Mouse (Mus musculus) layer of hippocampus, postnatal 36 days (tissue): Measurements from ENCODE around the gene Tspan14. TPM values are rescaled to one million over a fixed set of nuclear protein-coding genes. Genes with fewer than 3 reads are reported as not detected.

ENCODE experiments used
- DNase-seq, 2 experiments: peaks; one replicate each; pipeline ENCODE4 v3.0.0; 2022
- total RNA-seq, 2 experiments: library from RNA; stranded (reverse); gene quantifications; 2 replicates each; pipeline ENCODE4 v1.2.3; 2021

The Tspan14 gene
- total RNA-seq, 2 experiments from 2014 or later, result 31.4 to 32.6 TPM

DNA sequence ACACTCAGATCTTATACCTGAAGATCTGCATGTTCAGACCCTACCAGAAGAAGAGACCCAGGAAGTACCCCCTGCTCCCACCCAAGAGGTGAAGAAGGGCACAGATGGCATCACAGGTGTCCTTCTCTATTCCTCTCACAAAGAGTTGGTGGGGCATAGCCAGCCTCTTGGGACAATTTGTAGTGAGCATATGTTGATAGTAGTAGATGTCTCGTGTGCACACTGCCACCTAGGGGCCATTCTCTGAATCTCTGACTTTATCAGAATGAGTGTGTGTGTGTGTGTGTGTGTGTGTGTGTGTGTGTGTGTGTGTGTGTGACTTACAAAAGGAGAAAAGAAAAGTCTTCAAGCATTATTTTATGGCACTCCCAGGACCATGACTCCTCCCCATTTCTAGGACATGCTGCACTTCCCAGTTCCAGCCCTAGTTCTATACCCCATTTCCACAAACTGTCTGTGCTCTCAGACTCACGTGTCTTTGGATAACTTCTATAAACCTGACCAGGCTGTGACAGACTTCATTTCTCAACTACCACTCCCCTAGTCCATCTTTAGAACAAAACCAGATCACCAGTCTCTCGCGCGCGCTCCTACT lies 8.6 kb upstream of the Tspan14 start:
- DNase-seq, result peak; percentile 45 to 61

- no peak for DNase-seq
These were observed 1.4 kb upstream of the Tspan14 start for GRCm38 (mm10) chr14:40968051-40968450.

GRCm38 (mm10) chr14:40967598-40967900 lies 942 bp upstream of the Tspan14 start:
- no peak for DNase-seq

DNA sequence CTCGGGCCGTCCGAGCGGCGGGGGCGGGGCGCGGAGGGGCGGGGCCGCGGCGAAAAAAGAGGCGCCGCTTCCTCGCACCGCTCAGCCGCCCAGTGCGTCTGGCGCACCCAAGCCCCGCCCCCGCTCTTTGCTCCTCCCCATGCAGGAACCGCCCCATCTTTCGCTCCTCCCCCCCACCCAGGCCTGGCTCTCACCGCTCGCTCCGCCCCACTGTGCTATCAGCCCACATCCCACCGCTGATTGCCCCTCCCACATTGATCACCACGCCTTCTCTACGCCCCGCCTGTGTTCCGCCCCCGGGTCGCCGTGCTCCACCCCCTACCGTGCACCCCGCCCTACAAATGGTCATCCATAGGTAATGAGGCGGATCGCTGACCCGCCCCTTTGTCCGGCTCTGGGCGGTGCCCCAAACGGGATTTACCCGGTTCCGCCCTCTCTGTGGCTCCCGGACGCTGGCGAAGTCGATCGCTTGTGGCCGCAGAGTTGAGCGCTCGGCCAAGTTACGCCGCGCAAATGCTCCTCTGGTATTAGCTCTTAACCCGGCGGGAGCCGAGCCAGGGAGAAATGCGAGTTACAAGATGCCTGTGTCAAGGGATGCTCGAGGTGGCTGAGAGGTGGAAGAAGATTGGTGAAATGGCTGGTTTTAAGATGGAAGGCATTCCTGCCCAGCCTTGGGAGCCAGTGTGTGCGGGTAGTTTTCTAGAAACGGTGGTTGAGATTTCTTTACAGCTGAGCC lies 423 bp upstream of the Tspan14 start:
- DNase-seq, result peak; percentile 94 to 95

GRCm38 (mm10) chr14:40965507-40966356 lies 875 bp downstream of the Tspan14 start:
- no peak for DNase-seq

DNA sequence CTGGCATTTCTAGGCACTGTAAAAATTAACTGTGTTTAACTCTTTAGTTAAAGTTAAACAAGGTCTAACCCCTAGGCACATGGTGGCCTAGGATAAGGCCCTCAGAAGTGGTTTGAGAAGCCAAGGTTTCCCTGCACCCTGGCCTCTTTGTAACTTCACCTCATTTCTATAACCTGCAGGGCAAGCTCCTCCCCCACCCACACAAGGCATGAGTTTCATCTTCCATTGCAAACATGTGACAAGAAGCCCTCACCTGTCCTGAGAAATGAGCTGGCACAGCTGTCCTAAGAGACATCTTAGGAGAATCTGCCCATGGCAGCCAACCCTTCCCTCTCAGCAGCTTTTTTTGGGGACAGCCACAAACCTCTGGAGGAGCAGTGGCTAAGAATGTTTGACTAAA lies 1.7 kb downstream of the Tspan14 start:
- DNase-seq, result no peak

GRCm38 (mm10) chr14:40964214-40964610 lies 2.4 kb downstream of the Tspan14 start:
- DNase-seq, result no peak

DNA sequence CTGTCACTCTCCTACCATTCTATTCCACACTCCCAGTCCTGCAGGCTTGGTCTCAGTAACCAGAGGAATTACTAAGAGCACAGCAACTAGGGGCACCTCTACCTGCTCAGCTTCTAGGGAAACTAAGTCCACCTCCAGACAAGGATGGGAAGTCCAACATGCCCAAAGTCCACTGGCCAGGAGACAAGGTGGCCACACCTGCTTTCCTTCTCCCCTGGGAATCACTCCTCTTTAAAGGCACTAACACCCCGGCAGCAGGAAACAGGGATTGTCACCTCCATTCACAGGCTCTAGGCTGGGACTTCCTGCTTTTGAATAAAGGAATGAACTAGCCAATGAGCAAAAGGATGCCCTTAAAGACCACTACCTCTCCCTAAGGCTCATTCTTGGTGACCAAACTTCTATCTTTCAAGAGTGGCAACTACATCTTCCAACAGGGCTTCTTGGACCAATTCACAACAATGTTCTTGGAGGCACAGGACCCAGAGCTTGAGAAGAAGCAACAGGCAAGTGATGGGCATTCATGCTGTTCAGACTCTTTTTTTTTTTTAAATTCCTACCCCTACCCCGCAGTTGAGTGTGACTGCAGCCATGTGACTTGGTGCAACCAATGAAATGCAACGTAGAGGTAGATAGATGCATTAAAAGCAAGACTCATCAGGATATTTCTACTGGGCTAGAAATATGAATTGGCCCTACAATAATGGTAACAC lies 3.0 kb downstream of the Tspan14 start:
- no peak for DNase-seq

GRCm38 (mm10) chr14:40962365-40963290 lies 4.0 kb downstream of the Tspan14 start:
- no peak for DNase-seq

- DNase-seq, result no peak
These were observed 6.4 kb downstream of the Tspan14 start for GRCm38 (mm10) chr14:40960237-40960636.

- DNase-seq, result no peak
These were observed 7.0 kb downstream of the Tspan14 start for GRCm38 (mm10) chr14:40959586-40959985.

DNA sequence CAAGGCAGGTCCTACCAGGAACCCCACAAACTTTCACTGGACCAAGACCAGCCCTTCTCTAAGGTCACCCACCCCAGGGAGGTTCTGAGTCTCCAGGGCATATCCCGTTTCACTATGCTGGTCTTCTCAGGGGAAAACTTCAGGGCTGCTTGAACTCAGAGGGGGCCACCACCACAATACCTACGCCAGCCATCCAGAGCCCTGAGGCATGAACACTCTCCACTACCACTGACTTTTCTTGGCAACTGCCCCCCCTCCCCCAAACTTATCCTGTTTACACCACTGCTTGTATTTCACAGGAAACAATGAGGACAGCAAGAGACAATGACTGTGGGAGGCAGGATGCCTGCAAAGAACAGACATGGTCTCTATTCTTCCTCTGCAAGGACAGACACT lies 7.6 kb downstream of the Tspan14 start:
- DNase-seq, result no peak

DNA sequence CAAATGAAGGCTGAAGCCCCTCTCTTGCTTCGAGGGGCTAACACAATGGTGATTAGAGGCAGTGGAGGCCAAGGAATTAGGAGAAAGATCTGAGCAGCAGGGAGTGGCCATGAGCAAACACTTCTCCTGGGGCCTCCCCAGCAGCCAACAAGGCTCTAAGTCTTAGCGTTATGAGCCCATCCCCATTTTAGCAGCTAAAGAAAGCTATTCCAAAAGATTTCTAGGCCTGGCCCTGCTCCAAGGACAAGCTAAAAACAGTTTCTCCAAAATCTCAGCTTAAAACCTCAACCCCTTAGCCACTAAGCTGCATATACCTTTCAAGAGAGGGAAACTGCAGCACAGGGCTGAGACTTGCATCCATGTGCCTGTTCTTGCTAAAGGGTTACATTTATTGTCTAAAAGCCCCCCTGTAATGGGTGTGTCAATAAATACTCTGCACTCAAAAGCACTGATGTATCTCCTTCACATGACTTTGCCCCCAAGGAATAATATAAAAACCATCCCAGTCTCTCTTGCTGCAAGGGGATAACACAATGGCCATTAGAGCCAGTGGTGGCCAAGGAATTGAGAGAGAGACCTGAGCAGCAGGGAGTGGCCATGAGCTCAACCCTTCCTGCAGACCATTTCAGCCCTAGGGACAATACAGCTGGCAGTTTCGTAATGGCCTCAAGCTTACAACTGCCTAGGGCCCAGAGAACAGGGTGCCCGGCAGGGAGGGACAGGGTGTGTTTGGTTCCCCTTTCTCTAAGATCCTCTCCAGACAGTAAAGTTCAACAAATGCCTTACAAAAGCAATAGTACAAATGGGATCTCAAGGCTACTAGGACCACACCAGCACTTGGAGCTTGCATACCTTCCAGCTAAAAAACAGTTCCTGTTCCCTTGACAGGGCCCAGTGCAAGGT lies 8.3 kb downstream of the Tspan14 start:
- no peak for DNase-seq

- no peak for DNase-seq
These were observed 9.0 kb downstream of the Tspan14 start for GRCm38 (mm10) chr14:40957607-40958006.

DNA sequence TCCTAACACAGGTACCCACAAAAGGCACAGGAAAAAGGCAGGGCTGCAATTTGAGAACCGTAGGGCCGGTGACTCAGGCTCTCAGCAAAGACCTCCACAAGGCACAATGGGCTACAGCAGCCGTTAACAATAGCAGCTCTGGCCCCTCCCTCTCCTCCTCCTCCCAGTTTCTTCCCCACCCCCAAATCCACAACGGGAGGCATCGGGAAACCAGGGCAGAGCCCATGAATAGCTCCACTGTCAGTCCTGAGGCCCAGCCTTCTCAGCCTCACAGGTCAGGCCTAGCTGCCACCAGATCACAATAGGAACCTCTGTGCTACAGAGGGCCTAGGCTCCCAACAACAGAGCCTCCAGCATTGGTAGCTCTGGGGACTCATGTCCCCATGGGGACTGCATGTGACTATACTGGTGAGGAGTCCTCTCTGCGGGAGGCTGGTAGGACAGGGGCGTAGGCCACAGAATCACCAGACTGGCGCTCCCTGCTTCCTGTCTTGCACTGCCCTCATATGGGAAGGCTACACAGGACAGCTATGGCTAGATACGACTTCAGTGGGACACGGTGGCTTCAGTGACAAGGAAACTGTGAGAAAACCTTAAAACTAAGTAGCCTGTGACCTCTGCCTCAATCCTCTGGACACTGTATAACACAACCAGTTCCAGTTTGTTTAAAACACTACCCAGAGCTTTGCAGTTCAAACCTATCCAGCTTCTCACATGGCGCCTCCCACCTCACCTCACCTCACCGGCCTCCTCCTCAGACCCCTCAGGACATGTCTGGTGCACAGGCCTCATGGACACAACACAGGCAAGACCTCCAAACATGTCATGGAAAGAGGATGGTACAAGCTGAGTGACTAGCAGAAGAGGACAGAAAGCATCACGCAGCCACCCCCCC lies 10.1 kb downstream of the Tspan14 start:
- peak in 1 of 2 experiments; percentile 79 for DNase-seq

DNA sequence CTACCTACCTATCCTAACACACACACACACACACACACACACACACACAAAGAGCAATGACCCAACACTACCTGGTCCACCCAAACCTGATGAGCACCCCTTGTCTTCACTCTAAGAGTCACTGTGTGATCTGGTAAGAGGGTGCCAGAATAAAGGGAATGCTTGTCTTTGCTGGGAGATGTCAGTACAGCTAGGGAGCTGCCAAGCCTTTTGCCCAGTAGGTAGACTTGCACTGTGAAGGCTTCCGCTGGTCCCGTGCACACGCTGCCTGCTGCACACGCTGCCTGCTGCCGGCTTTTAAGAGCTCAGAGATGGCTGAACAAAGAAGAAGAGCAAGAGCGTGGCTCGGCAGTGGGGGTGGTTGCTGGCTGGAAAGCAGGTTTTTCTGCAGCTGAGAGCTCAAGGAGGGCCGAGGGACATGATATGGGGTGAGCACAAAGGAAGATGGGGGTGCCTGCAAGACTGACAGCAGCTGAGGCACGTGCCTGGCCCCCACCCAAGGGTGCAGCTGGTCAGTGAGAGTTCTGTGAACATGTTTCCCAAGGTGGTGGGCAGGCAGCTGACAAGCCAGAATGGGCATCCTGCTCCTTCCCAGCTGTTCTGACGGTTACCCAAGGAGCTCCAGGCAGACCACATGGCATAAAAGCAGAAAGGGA lies 10.9 kb downstream of the Tspan14 start:
- DNase-seq, result peak; percentile 74 to 77

- DNase-seq, result no peak
These were observed 11.5 kb downstream of the Tspan14 start for GRCm38 (mm10) chr14:40955146-40955545.

DNA sequence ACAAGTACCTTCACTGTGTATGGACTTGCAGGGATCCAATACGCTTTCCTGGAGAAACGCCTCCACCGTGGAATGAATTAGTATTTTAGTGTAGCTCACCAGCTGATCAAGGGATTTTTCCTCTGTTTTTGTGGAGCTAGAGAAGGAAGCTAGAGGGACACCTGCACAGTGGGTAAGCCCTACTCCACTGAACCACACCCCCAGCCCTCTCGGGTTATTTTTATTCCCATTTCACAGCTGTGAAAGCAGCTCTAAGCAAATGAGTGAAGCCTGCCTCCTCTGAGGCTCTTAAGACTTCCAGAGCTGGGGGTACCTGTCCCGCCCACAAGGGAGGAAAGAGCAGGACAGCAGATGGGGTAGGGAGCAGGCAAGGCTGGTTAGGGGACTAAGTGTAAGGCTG lies 13.2 kb downstream of the Tspan14 start:
- DNase-seq, result no peak

GRCm38 (mm10) chr14:40952715-40953114 lies 13.9 kb downstream of the Tspan14 start:
- no peak for DNase-seq
